In the genomic region with DNA sequence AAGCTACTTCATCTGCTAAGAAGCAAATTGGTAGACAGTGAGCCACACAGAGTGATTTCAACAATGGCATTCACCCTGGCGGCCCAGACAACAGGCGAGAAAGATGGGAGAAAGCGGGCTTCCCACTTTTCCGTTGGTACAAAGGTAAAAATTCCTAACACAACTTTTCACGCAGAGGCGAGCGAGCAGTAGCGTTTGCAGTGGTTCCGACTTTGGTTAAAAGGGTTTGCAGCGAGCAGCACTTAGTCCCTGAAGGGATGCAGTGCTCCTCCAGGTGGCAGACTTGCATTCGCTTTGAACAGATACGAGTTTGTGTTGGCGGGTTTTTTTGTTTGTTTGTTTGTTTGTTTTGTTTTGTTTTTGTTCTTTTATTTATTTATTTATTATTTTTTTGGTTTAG, we compare ENCODE assay signal across 8 mouse cellular contexts.
DNase-seq lines count a peak whose midpoint lies in the region; ATAC-seq lines count a peak whose summit lies in the region.

No protein-coding gene starts in this region.

- DNase-seq in urinary bladder, adult 2 months (ENCODE audit: low spot score): peak; percentile 23
- no peak for DNase-seq in urinary bladder, postnatal 4 days (ENCODE audit: low spot score in 2 of 2)
- peak; percentile 12 to 24 for DNase-seq in heart, postnatal 36 days
- peak; percentile 35 to 67 for DNase-seq in layer of hippocampus, adult 18-20 months (ENCODE audit: low spot score in 2 of 2)
- peak; percentile 68 to 80 for DNase-seq in right cerebral cortex, postnatal 10 days (ENCODE audit: low spot score in 2 of 2)

- peak overlapping the region; percentile 39 for H3K4me2 ChIP-seq in embryonic facial prominence, embryonic 12.5 days (replicated peaks)
- peak overlapping the region; percentile 54 for H3K4me2 ChIP-seq in lung, embryonic 15.5 days

- ATAC-seq in embryonic facial prominence, embryonic 12.5 days (ENCODE audit: insufficient number of reproducible peaks, insufficient read depth, low FRiP score, low TSS enrichment): no peak
- no peak for ATAC-seq in lung, embryonic 15.5 days (ENCODE audit: borderline replicate concordance, extremely low read depth, low FRiP score, low TSS enrichment)
- ATAC-seq in erythroid progenitor cell, adult 5-6 weeks (replicated peaks; ENCODE audit: low FRiP score, poor library complexity, severe bottlenecking): no peak

- intact Hi-C loops in heart, postnatal 36 days (cut with DNase I): loop anchor here (1.0 to 2.0 kb wide), 2 partner anchors 208 to 686 kb away; no protein-coding TSS in a partner anchor

- no peaks in the 10 kb centered on the region for H3K9me3 ChIP-seq in embryonic facial prominence, embryonic 12.5 days
- no peaks in the 10 kb centered on the region for H3K9me3 ChIP-seq in lung, embryonic 15.5 days

- H3K27ac ChIP-seq in embryonic facial prominence, embryonic 12.5 days: no peak overlapping the region
- H3K27ac ChIP-seq in lung, embryonic 15.5 days: no peak overlapping the region

- H3K4me1 ChIP-seq in embryonic facial prominence, embryonic 12.5 days: peaks cover 8% of the 10 kb centered on the region
- no peaks in the 10 kb centered on the region for H3K4me1 ChIP-seq in lung, embryonic 15.5 days

- 18% methylated on average over 13 of the region's 13 CpGs for WGBS in embryonic facial prominence, embryonic 12.5 days
- WGBS in lung, embryonic 15.5 days: 18% methylated on average over 13 of the region's 13 CpGs

- no peak overlapping the region for H3K4me3 ChIP-seq in embryonic facial prominence, embryonic 12.5 days
- H3K4me3 ChIP-seq in lung, embryonic 15.5 days: peak overlapping the region; percentile 17; the same call in 1 of the 2 replicates

- H3K36me3 ChIP-seq in embryonic facial prominence, embryonic 12.5 days: no peaks in the 10 kb centered on the region
- H3K36me3 ChIP-seq in lung, embryonic 15.5 days: no peaks in the 10 kb centered on the region

- H3K27me3 ChIP-seq in embryonic facial prominence, embryonic 12.5 days: no peaks in the 10 kb centered on the region
- H3K27me3 ChIP-seq in lung, embryonic 15.5 days: no peaks in the 10 kb centered on the region

- no peak overlapping the region for H3K9ac ChIP-seq in embryonic facial prominence, embryonic 12.5 days
- H3K9ac ChIP-seq in lung, embryonic 15.5 days: no peak overlapping the region

Comparison
In these comparisons a context has a peak if more than half of its experiments do, and no peak if none do; other contexts are left out.
1. DNase-seq: peak in urinary bladder, adult 2 months (single experiment), heart, postnatal 36 days (2 of 2), layer of hippocampus, adult 18-20 months (2 of 2) and right cerebral cortex, postnatal 10 days (2 of 2); none in urinary bladder, postnatal 4 days (0 of 2).